Mouse (Mus musculus): ENCODE measurements around the gene Rec114.
A peak's percentile ranks its signal among the peaks of the same experiment; 100 is the strongest.

Rec114 gene

GRCm38 (mm10) chr9:58660673-58661072 is 83.1 kb downstream of the Rec114 start:
- no peak for DNase-seq

- DNase-seq, result no peak
Observed at GRCm38 (mm10) chr9:58659989-58660388, 83.8 kb downstream of the Rec114 start.

GRCm38 (mm10) chr9:58659331-58659730 is 84.4 kb downstream of the Rec114 start:
- DNase-seq, result no peak

- no peak for DNase-seq
Observed at GRCm38 (mm10) chr9:58658596-58659309, 85.0 kb downstream of the Rec114 start.

GRCm38 (mm10) chr9:58657735-58658512 is 85.8 kb downstream of the Rec114 start:
- DNase-seq, result no peak

- DNase-seq, result no peak
Observed at GRCm38 (mm10) chr9:58656824-58657223, 86.9 kb downstream of the Rec114 start.

GRCm38 (mm10) chr9:58656396-58656795 is 87.4 kb downstream of the Rec114 start:
- DNase-seq, result peak; percentile 55 to 64

- DNase-seq, result no peak
Observed at GRCm38 (mm10) chr9:58654494-58654893, 89.3 kb downstream of the Rec114 start.

- no peak for DNase-seq
Observed at GRCm38 (mm10) chr9:58651993-58652392, 91.8 kb downstream of the Rec114 start.

GRCm38 (mm10) chr9:58649265-58649626 is 94.5 kb downstream of the Rec114 start:
- no peak for DNase-seq

- no peak for DNase-seq
Observed at GRCm38 (mm10) chr9:58648406-58649264, 95.1 kb downstream of the Rec114 start.

- no peak for DNase-seq
Observed at GRCm38 (mm10) chr9:58630441-58630840, 113.3 kb downstream of the Rec114 start.

- DNase-seq, result no peak
Observed at GRCm38 (mm10) chr9:58627197-58627596, 116.6 kb downstream of the Rec114 start.

- no peak for DNase-seq
Observed at GRCm38 (mm10) chr9:58623009-58623408, 120.8 kb downstream of the Rec114 start.

- DNase-seq, result no peak
Observed at GRCm38 (mm10) chr9:58615064-58615938, 128.5 kb downstream of the Rec114 start.

- DNase-seq, result peak in 1 of 2 experiments; percentile 5
Observed at GRCm38 (mm10) chr9:58613790-58614189, 130.0 kb downstream of the Rec114 start.

Measured in kidney, postnatal 4 days (tissue).